In the genomic region with DNA sequence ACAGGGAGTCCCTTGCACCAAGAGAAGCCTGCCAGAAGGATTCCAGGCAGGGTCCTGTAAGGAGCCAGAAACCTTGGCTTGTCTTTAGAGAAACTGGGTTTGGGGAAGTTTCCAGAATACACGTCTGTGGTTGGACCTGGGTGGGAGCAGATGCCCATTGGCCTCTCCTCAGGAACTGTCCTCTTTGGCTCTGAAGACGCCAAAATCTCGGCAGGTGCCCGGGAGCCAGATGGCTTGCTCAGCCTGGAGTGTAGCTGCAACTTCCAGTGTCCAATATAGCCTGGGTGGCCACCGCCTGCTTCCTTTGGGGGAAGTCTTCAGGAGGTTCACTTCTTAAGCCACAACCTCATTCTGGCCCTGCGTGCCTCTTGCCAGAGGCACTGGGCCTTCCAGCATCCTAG, we compare ENCODE assay signal across 8 mouse cellular contexts. TPM values are rescaled to one million over a fixed set of nuclear protein-coding genes. Genes with fewer than 3 reads are reported as not detected.
DNase-seq lines count a peak whose midpoint lies in the region; ATAC-seq lines count a peak whose summit lies in the region.

No protein-coding gene starts in this region.

- 32% methylated on average over 6 of the region's 6 CpGs for WGBS in heart, embryonic 13.5 days
- WGBS in neural tube, embryonic 14.5 days, result 37% methylated on average over 6 of the region's 6 CpGs

- H3K4me1 ChIP-seq in heart, embryonic 13.5 days, result peaks cover 60% of the 10 kb centered on the region
- peaks cover 43% of the 10 kb centered on the region for H3K4me1 ChIP-seq in neural tube, embryonic 14.5 days (ENCODE audit: control insufficient read depth, insufficient read depth, low read length)

- peaks cover 42% of the 10 kb centered on the region for H3K36me3 ChIP-seq in heart, embryonic 13.5 days
- peaks cover 10% of the 10 kb centered on the region; the same call in 1 of the 2 replicates for H3K36me3 ChIP-seq in neural tube, embryonic 14.5 days (ENCODE audit: control insufficient read depth, insufficient read depth, low read length)

- peak overlapping the region; percentile 58 for H3K9ac ChIP-seq in heart, embryonic 13.5 days
- H3K9ac ChIP-seq in neural tube, embryonic 14.5 days (replicated peaks; ENCODE audit: low read depth, low read length), result no peak overlapping the region; the same call in 1 of the 2 replicates

- H3K4me2 ChIP-seq in heart, embryonic 13.5 days, result peak overlapping the region; percentile 78
- peak overlapping the region; percentile 66; the same call in 1 of the 2 replicates for H3K4me2 ChIP-seq in neural tube, embryonic 14.5 days (ENCODE audit: low read depth, low read length)

- no peaks in the 10 kb centered on the region for H3K9me3 ChIP-seq in heart, embryonic 13.5 days
- no peaks in the 10 kb centered on the region for H3K9me3 ChIP-seq in neural tube, embryonic 14.5 days (ENCODE audit: control insufficient read depth, low read length)

- H3K27ac ChIP-seq in heart, embryonic 13.5 days (replicated peaks), result no peak overlapping the region
- H3K27ac ChIP-seq in neural tube, embryonic 14.5 days (ENCODE audit: low read depth, low read length), result peak overlapping the region; percentile 39; the same call in 1 of the 2 replicates

- H3K27me3 ChIP-seq in heart, embryonic 13.5 days (replicated peaks), result peaks cover 45% of the 10 kb centered on the region
- H3K27me3 ChIP-seq in neural tube, embryonic 14.5 days (ENCODE audit: control insufficient read depth, insufficient read depth, low read length), result peaks cover 37% of the 10 kb centered on the region

- intact Hi-C loops in gastrocnemius, postnatal 14 days (cut with DNase I; ENCODE audit: low total_unique reads), result no loop called here

- no peak for ATAC-seq in heart, embryonic 13.5 days (ENCODE audit: extremely low read depth, insufficient number of reproducible peaks, low FRiP score, low TSS enrichment)
- peak; percentile 4; the same call in 1 of the 2 replicates for ATAC-seq in erythroid progenitor cell, adult 5-6 weeks (replicated peaks; ENCODE audit: low FRiP score, poor library complexity, severe bottlenecking)
- no peak; the same call in 1 of the 2 replicates for ATAC-seq in neural tube, embryonic 14.5 days (ENCODE audit: low read depth)

- DNase-seq in heart, adult 18-20 months, result no peak
- DNase-seq in NIH3T3 (ENCODE audit: low read depth), result peak; percentile 13
- peak; percentile 49 to 54 for DNase-seq in layer of hippocampus, postnatal 10 days (ENCODE audit: low spot score in 2 of 2)
- no peak for DNase-seq in gastrocnemius, postnatal 14 days
- DNase-seq in lung, postnatal 10 days, result no peak

- peak overlapping the region; percentile 50; the same call in 1 of the 2 replicates for H3K4me3 ChIP-seq in heart, embryonic 13.5 days
- no peak overlapping the region for H3K4me3 ChIP-seq in neural tube, embryonic 14.5 days (ENCODE audit: low read depth, low read length)

RNA-seq across cellular contexts. Expression of a gene that starts 0.3 kb away (rescaled TPM):
- polyA plus RNA-seq in heart, embryonic 13.5 days (2015; fragmentation: Nextera tagmentation; extraction: Ambion mirVana), result 0.14 and 0.27 TPM in 2 replicates
- under 1 TPM; 0.10 to 0.46 TPM for total RNA-seq in heart, adult 18-20 months (2021)
- 0.36 TPM in 1 of 2 replicates, not detected in the other for total RNA-seq in erythroid progenitor cell, adult 5-6 weeks (2015; ENCODE audit: low replicate concordance)
- total RNA-seq in erythroid progenitor cell, adult 5-6 weeks (2017; ENCODE audit: low replicate concordance), result not detected in 2 replicates
- 10 to 100 TPM; 82.7 to 84.8 TPM for total RNA-seq in layer of hippocampus, postnatal 10 days (2021)
- 8.1 and 13.3 TPM in 2 replicates for polyA plus RNA-seq in neural tube, embryonic 14.5 days (2014; fragmentation: Nextera tagmentation; extraction: Ambion mirVana)
- total RNA-seq in gastrocnemius, postnatal 14 days (2021), result under 1 TPM in 1 of 2 experiments, not detected in 1; 0.10 TPM

RNA-seq across cellular contexts. Expression of a gene that starts 6.9 kb away (rescaled TPM):
- polyA plus RNA-seq in heart, embryonic 13.5 days (2015; fragmentation: Nextera tagmentation; extraction: Ambion mirVana), result 177 and 199 TPM in 2 replicates
- 10 to 100 TPM; 55.9 to 72.5 TPM for total RNA-seq in heart, adult 18-20 months (2021)
- 3.6 TPM in 1 of 2 replicates, not detected in the other for total RNA-seq in erythroid progenitor cell, adult 5-6 weeks (2015; ENCODE audit: low replicate concordance)
- total RNA-seq in erythroid progenitor cell, adult 5-6 weeks (2017; ENCODE audit: low replicate concordance), result 1.1 TPM in 1 of 2 replicates, not detected in the other
- total RNA-seq in layer of hippocampus, postnatal 10 days (2021), result 10 to 100 TPM; 94.5 to 99.8 TPM
- 184 and 209 TPM in 2 replicates for polyA plus RNA-seq in neural tube, embryonic 14.5 days (2014; fragmentation: Nextera tagmentation; extraction: Ambion mirVana)
- 10 to 100 TPM; 42.6 to 44.8 TPM for total RNA-seq in gastrocnemius, postnatal 14 days (2021)

RNA-seq across cellular contexts. Expression of a gene that starts 7.3 kb away (rescaled TPM):
- 4.6 and 7.3 TPM in 2 replicates for polyA plus RNA-seq in heart, embryonic 13.5 days (2015; fragmentation: Nextera tagmentation; extraction: Ambion mirVana)
- 1 to 10 TPM in 1 of 2 experiments, under 1 TPM in 1; 0.55 to 1.4 TPM for total RNA-seq in heart, adult 18-20 months (2021)
- total RNA-seq in erythroid progenitor cell, adult 5-6 weeks (2015; ENCODE audit: low replicate concordance), result 0.72 TPM in 1 of 2 replicates, not detected in the other
- total RNA-seq in erythroid progenitor cell, adult 5-6 weeks (2017; ENCODE audit: low replicate concordance), result 2.6 TPM in 1 of 2 replicates, not detected in the other
- 1 to 10 TPM; 1.0 to 5.4 TPM for total RNA-seq in layer of hippocampus, postnatal 10 days (2021)
- polyA plus RNA-seq in neural tube, embryonic 14.5 days (2014; fragmentation: Nextera tagmentation; extraction: Ambion mirVana), result 2.2 and 2.3 TPM in 2 replicates
- total RNA-seq in gastrocnemius, postnatal 14 days (2021), result under 1 TPM; 0.68 to 0.80 TPM

RNA-seq across cellular contexts. Expression of a gene that starts 24.3 kb away (rescaled TPM):
- polyA plus RNA-seq in heart, embryonic 13.5 days (2015; fragmentation: Nextera tagmentation; extraction: Ambion mirVana), result 277 and 302 TPM in 2 replicates
- 100 to 1,000 TPM; 223 to 241 TPM for total RNA-seq in heart, adult 18-20 months (2021)
- total RNA-seq in erythroid progenitor cell, adult 5-6 weeks (2015; ENCODE audit: low replicate concordance), result 70.3 and 72.1 TPM in 2 replicates
- total RNA-seq in erythroid progenitor cell, adult 5-6 weeks (2017; ENCODE audit: low replicate concordance), result 58.1 and 65.0 TPM in 2 replicates
- 100 to 1,000 TPM; 232 to 242 TPM for total RNA-seq in layer of hippocampus, postnatal 10 days (2021)
- 373 and 390 TPM in 2 replicates for polyA plus RNA-seq in neural tube, embryonic 14.5 days (2014; fragmentation: Nextera tagmentation; extraction: Ambion mirVana)
- 100 to 1,000 TPM; 164 to 173 TPM for total RNA-seq in gastrocnemius, postnatal 14 days (2021)

RNA-seq across cellular contexts. Expression of a gene that starts 26.4 kb away (rescaled TPM):
- polyA plus RNA-seq in heart, embryonic 13.5 days (2015; fragmentation: Nextera tagmentation; extraction: Ambion mirVana), result 42.9 and 47.6 TPM in 2 replicates
- 10 to 100 TPM; 63.5 to 63.8 TPM for total RNA-seq in heart, adult 18-20 months (2021)
- total RNA-seq in erythroid progenitor cell, adult 5-6 weeks (2015; ENCODE audit: low replicate concordance), result 6.5 and 23.1 TPM in 2 replicates
- total RNA-seq in erythroid progenitor cell, adult 5-6 weeks (2017; ENCODE audit: low replicate concordance), result 9.3 and 20.5 TPM in 2 replicates
- 10 to 100 TPM; 84.7 to 96.9 TPM for total RNA-seq in layer of hippocampus, postnatal 10 days (2021)
- polyA plus RNA-seq in neural tube, embryonic 14.5 days (2014; fragmentation: Nextera tagmentation; extraction: Ambion mirVana), result 64.2 and 66.6 TPM in 2 replicates
- 10 to 100 TPM; 39.5 to 41.0 TPM for total RNA-seq in gastrocnemius, postnatal 14 days (2021)

Comparison
In these comparisons a context has a peak if more than half of its experiments do, and no peak if none do; other contexts are left out.
1. DNase-seq: peak in NIH3T3 (single experiment) and layer of hippocampus, postnatal 10 days (2 of 2); none in heart, adult 18-20 months (0 of 2), gastrocnemius, postnatal 14 days (single experiment) and lung, postnatal 10 days (single experiment).
2. RNA of a gene that starts 0.3 kb away (total RNA-seq): 82.7 to 84.8 TPM in layer of hippocampus, postnatal 10 days; 0.10 to 0.46 TPM in heart, adult 18-20 months, 0.10 TPM in gastrocnemius, postnatal 14 days and 0.36 TPM in erythroid progenitor cell, adult 5-6 weeks; every median in the first group is over 10 times any median in the second.
3. RNA of a gene that starts 6.9 kb away (total RNA-seq): 94.5 to 99.8 TPM in layer of hippocampus, postnatal 10 days, 55.9 to 72.5 TPM in heart, adult 18-20 months and 42.6 to 44.8 TPM in gastrocnemius, postnatal 14 days; 1.1 to 3.6 TPM in erythroid progenitor cell, adult 5-6 weeks; every median in the first group is over 4 times any median in the second.